Mouse (Mus musculus) layer of hippocampus, postnatal 14 days (tissue): Measurements from ENCODE around the gene S100a7a. TPM values are rescaled to one million over a fixed set of nuclear protein-coding genes. Genes with fewer than 3 reads are reported as not detected.

Source experiments
- DNase-seq, 2 experiments: peaks; one replicate each; pipeline ENCODE4 v3.0.0; 2021 to 2022; ENCODE audit warnings: low spot score in 2 of 2, mixed read lengths in 1 of 2
- long read RNA-seq, 2 experiments: library from polyadenylated mRNA; stranded (forward); transcript quantifications; one replicate each; pipeline ENCODE4 v2.0.0; 2021
- total RNA-seq, 2 experiments: library from RNA; stranded (reverse); gene quantifications; 2 replicates each; pipeline ENCODE4 v1.2.3; 2021

Gene S100a7a
- under 1 TPM in 1 of 2 experiments, not detected in 1; 0.35 TPM for total RNA-seq
- long read RNA-seq, experiment 1 = 0 reads
- long read RNA-seq, experiment 2 = 0 reads

DNA sequence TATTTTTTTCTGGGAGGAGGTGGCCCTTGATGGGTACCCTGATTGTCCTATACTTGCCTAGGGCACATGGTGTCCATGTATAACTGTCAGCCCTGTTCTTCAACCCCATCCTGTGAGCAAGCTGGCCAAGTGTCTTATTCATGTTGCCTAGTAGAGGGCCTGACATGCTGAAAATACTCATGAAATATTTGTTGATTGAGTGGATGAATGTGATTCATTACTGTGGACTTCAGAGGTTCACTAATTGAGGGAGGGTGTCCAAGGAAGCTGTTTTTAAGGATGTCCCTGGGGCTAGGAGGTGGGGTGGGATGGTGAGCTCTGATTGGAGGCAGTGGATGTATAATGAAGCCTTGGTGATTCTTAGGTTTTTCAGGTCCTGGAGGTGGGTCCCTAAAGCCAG lies at the start of gene S100a7a:
S100a7a (plus strand) TSS at position 301 of the 400 bp plus-strand sequence.
- DNase-seq = no peak

DNA sequence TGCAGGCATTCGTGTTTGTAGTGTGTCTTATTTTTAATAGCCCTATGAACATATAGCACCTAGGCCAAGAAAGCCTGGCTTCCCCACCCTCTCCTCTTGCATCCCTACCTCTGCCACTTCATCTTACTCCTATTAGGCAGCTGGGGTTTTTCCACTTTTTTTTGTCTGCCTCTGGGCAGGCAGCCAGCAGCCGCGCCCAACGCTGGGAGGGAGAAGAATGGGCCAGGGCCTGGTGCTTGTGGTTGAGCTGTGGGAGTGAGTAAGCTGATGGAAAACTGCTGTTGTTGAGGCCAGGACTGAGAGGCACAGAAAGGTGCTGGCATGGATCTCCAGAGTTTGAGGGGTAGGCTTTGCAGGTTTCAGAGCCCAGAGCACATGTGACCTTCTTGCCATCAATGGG lies 49.4 kb upstream of the S100a7a start:
- peak; percentile 53 to 55 for DNase-seq

DNA sequence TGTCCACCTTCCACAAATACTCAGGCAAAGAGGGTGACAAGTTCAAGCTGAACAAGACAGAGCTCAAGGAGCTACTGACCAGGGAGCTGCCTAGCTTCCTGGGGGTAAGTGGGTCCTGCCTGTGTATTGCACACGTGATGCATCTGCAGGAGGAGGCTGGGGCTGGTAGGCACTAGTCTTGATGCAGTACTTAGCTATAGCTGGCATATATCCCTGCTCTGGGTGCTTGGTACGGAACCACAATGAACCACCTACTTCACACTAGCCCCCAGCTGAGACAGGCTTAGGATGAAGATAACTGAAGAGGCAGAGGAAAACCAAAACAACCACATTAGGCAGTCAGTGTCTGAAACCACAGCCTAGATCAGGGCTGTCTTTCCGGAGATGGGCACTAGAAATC lies 48.8 kb upstream of the S100a7a start:
- no peak for DNase-seq

DNA sequence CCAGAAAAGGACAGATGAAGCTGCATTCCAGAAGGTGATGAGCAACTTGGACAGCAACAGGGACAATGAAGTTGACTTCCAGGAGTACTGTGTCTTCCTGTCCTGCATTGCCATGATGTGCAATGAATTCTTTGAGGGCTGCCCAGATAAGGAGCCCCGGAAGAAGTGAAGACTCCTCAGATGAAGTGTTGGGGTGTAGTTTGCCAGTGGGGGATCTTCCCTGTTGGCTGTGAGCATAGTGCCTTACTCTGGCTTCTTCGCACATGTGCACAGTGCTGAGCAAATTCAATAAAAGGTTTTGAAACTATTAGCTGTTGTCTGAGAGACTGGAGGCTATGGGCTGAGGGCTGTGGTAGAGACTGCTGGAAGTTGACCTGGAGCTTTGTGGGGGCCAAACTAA lies 48.1 kb upstream of the S100a7a start:
- no peak for DNase-seq

DNA sequence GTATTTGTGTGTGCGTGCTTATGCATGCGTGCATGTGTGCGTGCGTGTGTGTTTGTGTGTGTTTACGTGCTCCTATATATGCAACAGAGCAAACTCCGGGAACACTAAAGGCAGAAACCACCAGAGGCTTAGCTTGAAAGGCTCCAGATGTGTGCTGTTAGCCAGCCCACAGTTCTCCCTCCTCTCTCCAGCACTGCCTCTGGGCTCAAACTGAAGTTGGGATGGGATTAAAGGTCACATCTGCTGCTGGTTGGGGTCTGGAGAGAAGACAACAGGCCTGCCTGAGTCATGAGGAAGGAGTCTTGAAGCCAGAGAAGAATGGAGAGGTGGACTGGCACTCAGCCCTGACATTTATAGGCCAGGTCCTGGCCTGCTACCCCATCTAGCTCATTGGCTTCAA lies 47.6 kb upstream of the S100a7a start:
- no peak for DNase-seq

DNA sequence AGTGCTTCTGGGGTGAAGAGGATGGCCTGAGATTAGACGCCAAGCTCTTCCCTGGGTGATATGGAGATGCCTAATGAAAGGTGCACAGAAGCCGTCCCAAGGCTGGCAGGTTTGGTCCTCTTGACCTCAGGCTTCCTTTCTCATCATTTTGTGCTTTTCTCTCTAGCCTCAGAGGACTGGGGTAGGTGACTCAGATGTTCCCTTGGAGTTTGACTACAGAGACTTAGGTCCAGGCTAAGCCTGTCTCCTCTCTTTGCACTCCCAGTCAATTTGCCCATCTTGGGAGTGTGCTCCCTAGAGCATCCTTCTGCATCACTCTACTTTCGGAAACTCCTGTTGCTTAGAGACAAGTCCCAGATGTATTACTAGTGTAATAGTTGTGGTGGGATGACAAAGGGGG lies 46.5 kb upstream of the S100a7a start:
- no peak for DNase-seq

DNA sequence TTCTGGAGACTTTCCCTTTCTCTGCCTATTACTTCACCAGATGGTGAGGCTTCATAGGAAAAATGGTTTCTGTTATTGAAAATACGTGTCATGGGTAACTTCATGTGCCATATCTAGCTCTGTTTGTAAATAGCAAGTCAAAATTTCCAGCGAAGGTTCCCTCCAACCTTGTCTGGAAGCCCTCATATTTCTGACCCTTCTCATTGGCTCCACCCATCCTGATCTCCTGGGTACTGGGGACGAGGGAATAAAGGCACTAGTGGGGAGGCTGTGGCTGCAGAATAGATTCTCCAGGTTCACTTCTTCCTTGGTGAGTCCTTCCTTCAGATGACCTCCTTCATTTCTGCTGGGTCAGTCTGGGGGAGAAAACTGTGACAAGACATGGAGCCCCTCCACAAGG lies 45.6 kb upstream of the S100a7a start, which contains the start of gene S100a5:
S100a5 (plus strand) TSS at position 301 of the 400 bp plus-strand sequence.
- DNase-seq = no peak

DNA sequence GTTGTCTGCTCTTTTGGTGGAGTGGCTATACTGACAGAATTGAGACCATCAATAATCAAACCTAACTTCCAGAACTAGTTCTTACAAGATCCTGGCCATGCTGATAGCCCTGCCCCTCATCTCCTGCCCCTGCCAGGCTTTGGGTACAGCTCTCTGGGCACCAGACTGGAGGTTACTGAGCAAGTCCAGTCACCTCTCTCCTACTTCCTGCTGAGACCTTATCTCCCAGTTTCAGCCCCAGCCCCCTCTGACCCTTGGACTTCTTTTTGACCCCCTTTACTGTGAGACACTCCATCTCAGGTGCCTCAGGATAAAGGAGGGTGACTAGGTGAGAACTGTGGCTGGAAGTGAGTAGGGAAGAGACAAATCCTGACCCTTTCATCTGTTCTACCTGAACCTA lies 44.7 kb upstream of the S100a7a start:
- DNase-seq = no peak

DNA sequence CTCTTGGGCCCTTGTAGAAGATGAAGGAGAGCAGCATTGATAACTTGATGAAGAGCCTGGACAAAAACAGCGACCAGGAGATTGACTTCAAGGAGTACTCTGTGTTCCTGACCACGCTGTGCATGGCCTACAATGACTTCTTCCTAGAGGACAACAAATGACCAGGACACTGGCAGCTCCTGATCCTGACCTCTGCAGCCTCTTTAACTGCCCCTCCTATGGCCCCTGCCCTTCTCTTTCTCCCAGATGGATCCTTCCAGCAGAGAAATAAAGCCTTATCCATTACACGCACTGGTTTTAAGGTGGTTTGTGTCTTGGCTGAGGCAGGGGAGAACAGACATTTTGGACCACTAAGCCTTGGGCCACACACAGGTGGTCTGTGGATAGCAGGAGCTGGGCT lies 42.3 kb upstream of the S100a7a start:
- DNase-seq = no peak

DNA sequence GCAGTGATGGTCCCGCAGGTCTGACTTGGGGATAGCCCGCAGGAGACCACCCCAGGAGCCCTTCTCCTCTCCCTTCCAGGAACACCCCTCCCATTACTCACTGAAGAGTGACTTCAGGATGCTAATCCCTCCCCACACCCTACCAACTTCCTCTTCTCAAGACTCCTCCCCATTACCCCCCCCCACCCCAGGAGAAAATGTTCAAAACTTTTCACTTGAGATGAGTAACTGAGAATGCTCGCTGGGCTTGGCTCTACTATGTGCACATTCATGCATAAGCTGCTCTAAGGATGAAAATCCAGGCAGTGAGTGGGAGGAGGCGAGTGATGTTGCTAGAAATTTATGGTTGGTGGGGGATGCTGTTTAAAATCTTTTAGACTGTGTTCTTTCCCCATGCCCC lies 41.8 kb upstream of the S100a7a start:
- DNase-seq = no peak

DNA sequence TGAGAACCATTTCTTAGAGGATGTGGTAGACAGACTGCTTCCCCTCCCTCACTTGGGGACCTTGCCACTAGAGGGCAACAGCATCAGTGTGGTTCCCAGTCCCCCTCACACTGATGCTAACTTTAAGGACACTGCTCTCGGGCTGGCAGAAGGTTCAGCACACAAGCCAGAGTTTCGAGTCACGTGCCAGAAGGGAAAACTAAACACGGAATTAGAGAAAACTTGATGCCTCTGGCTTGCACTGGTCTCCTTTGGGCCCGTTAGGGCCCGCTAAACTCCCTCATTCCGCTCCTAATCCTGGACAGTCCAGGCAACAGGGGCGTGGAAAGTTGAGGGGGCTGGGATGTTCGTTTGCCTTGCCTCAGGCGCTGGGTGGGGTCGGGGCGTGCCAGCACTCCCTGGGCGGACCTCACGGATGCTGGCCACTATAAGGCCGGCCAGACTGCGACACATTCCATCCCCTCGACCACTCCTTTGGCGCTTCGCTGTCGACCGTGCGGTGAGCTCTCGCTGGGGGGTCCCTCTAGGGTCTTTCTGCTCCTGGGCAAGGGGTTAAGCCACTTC lies 41.0 kb upstream of the S100a7a start, which contains the start of gene S100a6:
S100a6 (plus strand) TSS at position 155 of the 564 bp plus-strand sequence.
- peak in 1 of 2 experiments; percentile 58 for DNase-seq

DNA sequence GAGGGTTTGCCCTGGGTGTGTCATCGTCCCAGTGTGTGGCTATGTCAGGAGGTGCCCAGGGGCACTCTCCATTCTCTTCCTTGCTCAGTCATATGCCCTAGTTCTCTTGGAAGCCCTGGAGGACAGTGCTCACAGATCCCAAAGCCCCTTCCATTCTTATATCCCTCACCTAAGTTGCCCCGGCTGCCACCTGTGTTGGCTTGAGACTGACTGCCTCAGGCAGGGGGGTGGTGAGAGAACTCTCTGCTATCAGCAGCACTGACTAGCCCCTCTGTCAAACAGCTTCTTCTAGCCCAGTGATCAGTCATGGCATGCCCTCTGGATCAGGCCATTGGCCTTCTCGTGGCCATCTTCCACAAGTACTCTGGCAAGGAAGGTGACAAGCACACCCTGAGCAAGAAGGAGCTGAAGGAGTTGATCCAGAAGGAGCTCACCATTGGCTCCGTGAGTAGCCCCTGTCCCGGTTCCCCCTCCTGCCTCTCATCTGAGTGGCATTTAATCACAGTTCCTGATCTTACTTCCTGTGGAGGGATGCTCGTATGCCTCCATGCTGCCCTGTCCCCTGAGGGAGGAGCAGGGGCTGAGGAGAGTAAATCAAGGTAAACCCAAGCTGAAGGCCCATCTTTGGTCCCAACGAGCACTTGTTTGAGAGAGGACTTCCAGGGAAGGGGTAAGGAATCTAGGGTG lies 40.2 kb upstream of the S100a7a start:
- no peak for DNase-seq

DNA sequence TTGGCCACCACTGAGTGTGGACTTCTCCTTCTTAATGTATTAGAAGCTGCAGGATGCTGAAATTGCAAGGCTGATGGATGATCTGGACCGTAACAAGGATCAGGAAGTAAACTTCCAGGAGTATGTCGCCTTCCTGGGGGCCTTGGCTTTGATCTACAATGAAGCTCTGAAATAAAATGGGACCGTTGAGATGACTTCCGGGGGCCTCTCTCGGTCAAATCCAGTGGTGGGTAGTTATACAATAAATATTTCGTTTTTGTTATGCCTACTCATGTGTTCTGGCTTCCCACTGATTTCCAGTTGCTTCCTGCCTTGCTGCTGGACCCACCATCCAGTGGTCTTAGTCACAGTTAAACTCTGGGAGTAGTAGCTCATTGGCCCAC lies 39.7 kb upstream of the S100a7a start:
- no peak for DNase-seq

DNA sequence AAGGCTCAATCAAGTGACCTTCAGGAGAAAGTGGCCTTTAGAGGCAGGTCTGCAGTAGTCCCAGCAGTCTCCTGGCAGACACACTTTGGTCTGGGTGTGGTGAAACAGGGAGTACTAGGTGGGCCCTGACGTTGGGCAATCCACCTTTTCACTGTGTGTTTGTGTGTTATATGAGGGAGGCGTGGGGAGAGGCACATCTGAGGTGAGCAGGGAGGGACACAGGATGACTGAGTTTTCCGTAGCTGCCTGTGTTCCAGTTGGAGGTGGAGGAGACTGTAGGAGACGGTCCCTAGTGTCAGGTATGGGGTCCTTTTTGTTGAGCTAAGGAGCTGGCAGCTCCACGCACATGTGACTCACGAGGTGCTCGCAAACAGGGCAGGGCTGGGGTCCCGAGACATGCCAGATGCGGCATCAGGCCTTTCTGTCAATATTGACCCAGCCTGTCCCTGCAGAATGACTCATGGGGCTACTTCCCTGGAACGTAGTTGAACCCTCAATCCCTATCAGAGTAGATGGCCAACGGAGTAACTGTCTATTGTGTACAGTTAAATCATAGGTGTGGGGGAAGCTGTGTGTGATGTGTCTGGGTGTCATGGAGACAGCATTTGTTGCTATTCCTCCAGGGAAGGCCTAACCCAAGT lies 39.1 kb upstream of the S100a7a start:
- no peak for DNase-seq

DNA sequence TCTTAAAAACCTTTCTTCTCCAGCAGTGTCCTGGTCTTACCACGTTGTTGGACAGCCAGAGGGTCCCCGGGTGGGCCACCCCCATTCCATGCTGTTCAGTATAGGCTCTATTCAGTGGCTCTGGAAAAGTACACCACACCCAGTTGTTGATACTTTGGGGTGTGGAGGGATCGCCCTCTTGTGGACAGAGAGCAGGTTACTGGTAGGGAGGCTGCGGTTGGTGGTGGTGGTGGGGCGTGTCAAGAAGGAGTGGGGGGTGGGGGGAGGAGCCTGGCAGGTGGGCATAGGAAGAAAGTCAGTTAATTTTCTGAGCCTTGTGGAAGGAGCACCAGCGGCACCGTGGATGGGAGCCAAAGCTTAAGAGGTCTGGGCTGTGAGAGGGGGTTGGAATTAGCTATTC lies 38.4 kb upstream of the S100a7a start:
- DNase-seq = peak; percentile 58 to 73

DNA sequence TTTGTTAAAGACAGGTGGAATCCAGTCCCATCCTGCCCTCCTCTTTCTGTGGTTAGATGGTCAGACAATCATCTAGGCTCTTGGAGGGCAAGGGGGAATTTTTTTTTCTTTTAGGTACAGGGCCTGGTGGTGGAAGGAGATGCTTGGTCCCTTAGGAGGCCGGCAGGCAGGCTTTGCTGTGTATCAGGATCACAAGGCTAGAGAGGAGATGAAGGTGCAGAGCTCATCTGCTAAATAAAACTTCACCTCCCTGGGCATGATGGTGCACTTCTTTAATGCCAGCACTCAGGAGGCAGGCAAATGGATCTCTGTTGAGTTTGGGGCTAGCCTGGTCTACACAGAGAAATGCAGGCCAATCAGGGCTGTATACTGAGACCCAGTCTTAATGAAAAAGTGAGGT lies 37.9 kb upstream of the S100a7a start:
- DNase-seq = no peak

DNA sequence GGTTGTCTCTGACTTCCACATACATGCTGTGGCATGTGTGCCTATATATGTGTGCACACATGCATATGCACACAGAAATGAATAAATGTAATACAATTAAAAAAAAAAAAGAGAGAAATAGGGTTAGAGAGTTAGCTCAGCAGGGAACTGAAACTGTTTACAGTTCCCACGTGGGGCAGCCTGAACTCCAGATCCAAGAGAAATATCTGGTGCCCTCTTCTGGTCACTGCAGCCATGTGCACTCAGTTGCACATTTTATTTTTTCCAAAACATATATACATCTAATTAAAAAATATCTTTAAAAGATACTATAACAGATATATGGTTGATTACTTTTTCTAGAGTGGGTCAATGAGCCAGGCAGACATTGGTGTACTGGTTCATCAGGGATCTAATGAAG lies 36.2 kb upstream of the S100a7a start:
- no peak for DNase-seq

DNA sequence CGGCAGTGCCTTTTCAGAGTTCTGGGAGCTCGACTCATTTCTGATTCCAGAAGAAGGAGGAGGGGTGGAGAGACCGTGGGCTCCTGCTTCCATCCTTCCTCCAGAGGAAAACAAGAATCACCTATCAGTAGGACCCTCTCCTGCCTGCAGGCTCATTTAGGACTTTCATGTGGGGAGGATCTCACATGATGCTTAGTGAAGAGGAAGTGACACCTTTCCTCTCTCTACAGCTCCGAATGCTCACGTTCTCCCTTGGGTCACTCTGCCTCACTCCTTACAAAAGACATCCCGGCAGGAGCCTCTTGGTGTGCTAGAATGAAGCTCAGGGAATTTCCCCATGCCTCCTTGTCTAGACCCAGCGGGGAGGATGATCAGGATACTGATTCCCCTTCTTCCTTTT lies 32.3 kb upstream of the S100a7a start:
- no peak for DNase-seq

DNA sequence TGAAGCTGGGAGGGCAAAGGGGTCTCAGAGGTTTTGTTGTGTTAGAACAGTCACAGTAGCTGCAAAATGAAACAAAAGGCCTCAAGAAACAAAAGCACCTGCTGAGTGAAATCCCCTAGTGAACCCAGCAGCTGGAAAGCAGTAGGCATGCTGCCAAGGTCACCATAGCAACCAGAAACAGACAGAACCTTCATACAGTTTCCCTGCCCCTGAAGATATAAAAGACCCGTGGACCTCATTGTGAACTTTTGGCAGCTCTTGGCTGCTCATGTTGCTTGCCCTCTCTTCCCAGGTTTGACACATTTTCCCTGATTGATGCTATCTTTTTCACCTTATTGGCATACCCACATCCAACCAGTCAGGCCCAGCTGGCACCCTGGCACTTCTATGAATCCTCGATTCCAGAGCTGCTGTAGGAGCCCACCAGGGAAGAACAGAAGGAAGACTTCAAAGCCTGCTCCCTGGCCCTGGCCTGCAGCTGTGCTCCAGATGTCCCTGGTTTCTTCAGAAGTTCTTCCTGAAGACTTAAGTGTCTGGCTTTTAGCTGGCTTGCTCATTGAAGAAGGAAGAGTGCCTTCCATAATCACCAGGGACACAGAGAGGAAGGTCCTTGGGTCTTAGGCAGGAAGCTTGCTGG lies 30.3 kb upstream of the S100a7a start:
- DNase-seq = no peak

DNA sequence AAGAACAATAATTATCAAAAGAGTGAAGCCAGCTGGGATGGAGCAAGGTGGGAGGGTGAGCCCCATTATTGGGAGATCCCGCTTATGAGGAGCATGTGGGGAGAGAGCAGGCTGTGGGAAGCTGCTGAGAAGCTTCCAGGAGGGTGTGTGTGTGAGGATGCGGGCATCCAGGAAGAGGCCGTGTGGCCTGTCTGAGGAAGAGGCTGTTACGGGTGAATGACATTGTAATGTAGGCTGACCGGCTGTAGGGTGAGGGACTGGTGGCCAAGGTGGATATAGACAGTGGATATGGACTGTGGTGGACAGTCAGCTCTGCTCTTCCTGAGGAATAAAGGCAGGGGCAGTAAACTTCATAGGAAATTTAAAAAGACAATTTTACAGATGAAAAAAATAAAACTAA lies 28.3 kb upstream of the S100a7a start:
- DNase-seq = no peak

DNA sequence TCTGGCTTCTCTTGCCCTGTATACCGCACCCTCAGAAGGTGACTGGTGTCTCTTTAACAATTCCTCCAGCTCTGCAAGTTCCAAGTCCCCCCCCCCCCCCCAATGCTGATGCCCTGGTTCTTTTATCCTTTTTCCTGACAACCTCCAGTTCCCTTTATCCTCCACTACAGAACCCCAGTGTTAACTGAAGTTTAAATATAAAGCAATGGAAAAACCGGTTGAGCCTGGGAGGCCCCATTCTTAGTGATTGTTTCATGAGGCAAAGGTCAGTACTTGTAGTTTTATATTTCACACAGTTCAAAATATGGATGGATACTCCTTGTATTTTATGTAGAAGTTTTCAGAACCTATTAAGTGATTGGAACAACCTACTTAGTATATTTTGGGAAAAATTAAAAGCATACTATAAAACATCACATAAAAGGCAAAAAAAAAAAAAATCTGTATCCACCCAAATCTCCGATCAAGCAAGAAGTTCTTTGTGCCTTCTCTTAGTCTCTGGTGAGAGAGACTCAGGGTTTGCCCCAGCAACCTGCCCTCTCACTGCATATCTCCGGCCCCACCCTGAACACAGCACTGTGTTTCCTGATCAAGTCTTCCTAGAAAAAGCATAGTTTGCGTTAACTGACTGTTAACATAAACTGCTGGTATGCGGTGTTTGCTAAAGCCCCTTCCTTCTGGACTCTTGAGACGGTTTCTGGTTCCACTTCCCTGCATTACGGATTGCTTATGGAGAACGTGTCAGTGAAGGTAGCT lies 27.4 kb upstream of the S100a7a start:
- no peak for DNase-seq
